Mouse (Mus musculus): Measurements from ENCODE around the gene Mrps6. TPM values are rescaled to one million over a fixed set of nuclear protein-coding genes. Genes with fewer than 3 reads are reported as not detected.
"Not testable (repeated sequence)": the region's sequence is repeated elsewhere in the genome, so short reads cannot be mapped to it uniquely, and the experiment has no call there.

The Mrps6 gene
- total RNA-seq, 1 experiment from 2014 or later, result 10.6 TPM

DNA sequence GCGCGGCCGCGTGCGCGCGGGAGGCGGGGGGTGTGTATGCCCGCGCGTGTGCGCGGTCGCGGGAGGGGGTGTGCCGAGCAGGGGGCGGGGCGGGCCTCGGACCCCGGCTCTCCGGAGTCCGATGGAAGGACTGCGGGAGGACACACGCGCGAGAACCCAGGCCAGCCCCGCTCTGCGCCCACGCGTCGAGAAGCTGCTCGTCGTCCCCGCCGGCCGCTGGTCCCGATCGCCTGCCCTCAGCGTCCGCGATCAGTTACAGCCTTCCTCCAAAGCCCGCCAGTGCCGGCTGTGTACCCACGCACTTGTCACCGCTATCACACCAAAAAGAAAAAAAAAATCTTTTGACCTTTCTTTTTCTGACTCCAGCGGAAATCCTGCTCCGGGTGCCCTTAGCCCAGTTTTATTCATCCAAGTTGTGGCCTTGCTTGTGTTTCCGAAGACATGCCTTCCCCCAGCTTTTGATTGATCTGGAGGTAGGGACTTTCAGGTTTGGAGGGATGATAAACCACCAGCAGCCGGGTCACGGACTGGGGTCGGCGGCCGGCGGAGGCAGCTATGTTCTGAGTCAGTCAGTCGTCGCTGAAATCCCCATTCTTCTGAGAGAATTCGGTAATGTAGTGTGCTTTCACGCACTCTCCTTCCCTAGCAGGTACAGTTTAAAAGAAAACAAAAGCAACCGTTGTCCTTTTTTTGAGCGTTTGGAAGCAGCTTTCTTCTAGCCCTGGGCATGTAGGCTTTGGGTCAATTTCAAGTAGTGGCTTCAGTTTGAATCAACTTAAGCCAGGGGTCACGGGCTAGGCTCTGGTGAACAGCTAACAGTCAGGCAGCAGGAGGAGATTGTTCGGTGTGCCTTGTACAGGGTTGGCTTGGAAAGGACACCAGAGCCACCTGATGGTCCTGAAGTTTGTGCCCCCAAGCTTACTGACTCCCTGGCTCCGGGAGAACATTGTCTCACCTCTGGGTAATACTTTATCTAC, 862 bp downstream of the Mrps6 start:
- ATAC-seq (ENCODE audit: extremely low read depth, insufficient number of reproducible peaks, low FRiP score, poor library complexity, severe bottlenecking), result no peak

- ATAC-seq (ENCODE audit: extremely low read depth, insufficient number of reproducible peaks, low FRiP score, poor library complexity, severe bottlenecking), result no peak
These were observed 2.1 kb downstream of the Mrps6 start for GRCm38 (mm10) chr16:92060213-92060612.

GRCm38 (mm10) chr16:92061586-92061985, 3.5 kb downstream of the Mrps6 start:
- no peak for ATAC-seq (ENCODE audit: extremely low read depth, insufficient number of reproducible peaks, low FRiP score, poor library complexity, severe bottlenecking)

- no peak for ATAC-seq (ENCODE audit: extremely low read depth, insufficient number of reproducible peaks, low FRiP score, poor library complexity, severe bottlenecking)
These were observed 4.8 kb downstream of the Mrps6 start for GRCm38 (mm10) chr16:92062832-92063231.

- ATAC-seq (ENCODE audit: extremely low read depth, insufficient number of reproducible peaks, low FRiP score, poor library complexity, severe bottlenecking), result no peak
These were observed 6.7 kb downstream of the Mrps6 start for GRCm38 (mm10) chr16:92064801-92065200.

GRCm38 (mm10) chr16:92070338-92070737, 12.3 kb downstream of the Mrps6 start:
- no peak for ATAC-seq (ENCODE audit: extremely low read depth, insufficient number of reproducible peaks, low FRiP score, poor library complexity, severe bottlenecking)

GRCm38 (mm10) chr16:92076797-92077196, 18.7 kb downstream of the Mrps6 start:
- ATAC-seq (ENCODE audit: extremely low read depth, insufficient number of reproducible peaks, low FRiP score, poor library complexity, severe bottlenecking), result no peak

GRCm38 (mm10) chr16:92083771-92084453, 25.8 kb downstream of the Mrps6 start:
- no peak for ATAC-seq (ENCODE audit: extremely low read depth, insufficient number of reproducible peaks, low FRiP score, poor library complexity, severe bottlenecking)

GRCm38 (mm10) chr16:92089225-92089624, 31.2 kb downstream of the Mrps6 start:
- ATAC-seq (ENCODE audit: extremely low read depth, insufficient number of reproducible peaks, low FRiP score, poor library complexity, severe bottlenecking), result no peak

DNA sequence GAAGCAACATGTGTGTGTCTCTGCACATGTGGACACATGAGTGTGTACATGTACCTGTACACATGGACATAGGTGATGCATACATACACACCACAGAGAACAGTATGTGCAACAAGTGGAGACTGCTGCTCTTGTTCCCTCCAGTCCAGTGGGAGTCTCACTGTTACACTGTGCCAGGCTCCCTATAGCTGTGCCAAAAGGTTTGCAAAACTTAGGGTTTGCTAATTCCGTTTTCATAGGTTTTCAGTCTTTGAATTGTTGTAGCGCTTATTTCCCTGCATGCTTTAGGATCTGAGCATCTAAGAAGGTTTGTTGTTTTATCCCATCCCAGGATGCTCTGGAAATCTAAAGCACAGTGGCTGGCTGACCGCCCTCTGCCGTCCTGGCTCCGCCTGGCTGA, 33.8 kb downstream of the Mrps6 start:
- ATAC-seq (ENCODE audit: extremely low read depth, insufficient number of reproducible peaks, low FRiP score, poor library complexity, severe bottlenecking), result no peak

GRCm38 (mm10) chr16:92098351-92099051, 40.4 kb downstream of the Mrps6 start:
- no peak for ATAC-seq (ENCODE audit: extremely low read depth, insufficient number of reproducible peaks, low FRiP score, poor library complexity, severe bottlenecking)

GRCm38 (mm10) chr16:92099598-92099997, 41.5 kb downstream of the Mrps6 start:
- no peak for ATAC-seq (ENCODE audit: extremely low read depth, insufficient number of reproducible peaks, low FRiP score, poor library complexity, severe bottlenecking)

GRCm38 (mm10) chr16:92100111-92100510, 42.0 kb downstream of the Mrps6 start:
- no peak for ATAC-seq (ENCODE audit: extremely low read depth, insufficient number of reproducible peaks, low FRiP score, poor library complexity, severe bottlenecking)

- no peak for ATAC-seq (ENCODE audit: extremely low read depth, insufficient number of reproducible peaks, low FRiP score, poor library complexity, severe bottlenecking)
These were observed 44.0 kb downstream of the Mrps6 start for GRCm38 (mm10) chr16:92102115-92102514.

GRCm38 (mm10) chr16:92102931-92103330, 44.9 kb downstream of the Mrps6 start:
- not testable (repeated sequence) for ATAC-seq (ENCODE audit: extremely low read depth, insufficient number of reproducible peaks, low FRiP score, poor library complexity, severe bottlenecking)

GRCm38 (mm10) chr16:92103572-92104331, 45.7 kb downstream of the Mrps6 start:
- no peak for ATAC-seq (ENCODE audit: extremely low read depth, insufficient number of reproducible peaks, low FRiP score, poor library complexity, severe bottlenecking)

DNA sequence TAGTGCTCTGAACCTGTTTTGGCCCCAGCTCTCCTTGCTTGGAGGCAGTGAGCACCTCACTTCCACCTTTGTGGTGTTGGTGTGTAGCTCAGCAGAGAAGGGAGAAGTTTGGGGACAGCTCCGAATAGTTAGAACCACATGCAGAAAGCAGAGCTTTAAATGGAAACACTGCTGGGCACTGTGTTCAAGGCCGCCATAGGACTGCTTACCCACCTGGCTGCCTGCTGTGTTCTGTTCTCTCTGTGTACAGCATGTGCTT, 46.2 kb downstream of the Mrps6 start:
- ATAC-seq (ENCODE audit: extremely low read depth, insufficient number of reproducible peaks, low FRiP score, poor library complexity, severe bottlenecking), result no peak

GRCm38 (mm10) chr16:92104951-92105350, 46.9 kb downstream of the Mrps6 start:
- ATAC-seq (ENCODE audit: extremely low read depth, insufficient number of reproducible peaks, low FRiP score, poor library complexity, severe bottlenecking), result no peak

GRCm38 (mm10) chr16:92105631-92106030, 47.6 kb downstream of the Mrps6 start:
- ATAC-seq (ENCODE audit: extremely low read depth, insufficient number of reproducible peaks, low FRiP score, poor library complexity, severe bottlenecking), result no peak

Measured in neutrophil, adult 5-6 weeks (primary cell).